8 mouse cellular contexts compared by ENCODE assay signal in the genomic region with DNA sequence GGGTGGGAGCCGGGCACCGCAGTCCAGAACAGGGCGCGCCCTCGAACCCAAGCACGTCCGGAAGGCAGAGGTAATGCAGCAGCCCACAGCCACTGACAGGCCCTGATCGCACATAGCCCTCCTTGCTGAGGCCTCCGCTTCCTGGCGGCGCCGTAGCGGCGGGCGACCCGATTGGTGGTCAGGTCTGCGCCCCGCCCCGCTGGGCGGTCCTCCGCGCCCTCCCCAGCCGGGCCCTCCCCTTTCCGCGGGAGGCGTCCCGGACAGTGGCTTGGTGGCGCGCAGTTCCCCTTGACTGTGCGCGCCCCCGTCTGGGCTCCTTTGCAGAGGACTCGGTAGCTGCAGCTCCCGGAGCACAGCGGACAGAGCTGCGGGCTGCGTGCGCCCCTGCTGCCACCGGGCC.
DNase-seq lines count a peak whose midpoint lies in the region; ATAC-seq and TF ChIP-seq lines count a peak whose summit lies in the region.
"Not testable (repeated sequence)": the region's sequence is repeated elsewhere in the genome, so short reads cannot be mapped to it uniquely, and the experiment has no call there.

No protein-coding gene starts in this region.

- H3K4me3 ChIP-seq in forebrain, embryonic 11.5 days (ENCODE audit: low read depth, low read length), result 0 out of 2 replicates have a peak overlapping the region, but pooled peaks have one; percentile 24
- H3K4me3 ChIP-seq in heart, embryonic 12.5 days, result peak overlapping the region; percentile 52

- WGBS in forebrain, embryonic 11.5 days, result 0% methylated on average over 16 of the region's 39 CpGs
- 2% methylated on average over 17 of the region's 39 CpGs for WGBS in heart, embryonic 12.5 days

- not testable (repeated sequence) for TF ChIP-seq POLR2A in brain, embryonic 14.5 days (IDR thresholded peaks at IDR 0.05; ENCODE audit: borderline replicate concordance, extremely low read depth, insufficient read depth, insufficient read length, poor library complexity, severe bottlenecking)

- not testable (repeated sequence) for H3K4me1 ChIP-seq in forebrain, embryonic 11.5 days (replicated peaks; ENCODE audit: control insufficient read depth, insufficient read depth, low read length); heart, embryonic 12.5 days (replicated peaks)

- H3K36me3 ChIP-seq in forebrain, embryonic 11.5 days (ENCODE audit: control insufficient read depth, insufficient read depth, low read length); heart, embryonic 12.5 days: not testable (repeated sequence)

- not testable (repeated sequence) for TF ChIP-seq CTCF in brain, embryonic 14.5 days (IDR thresholded peaks at IDR 0.05; ENCODE audit: borderline replicate concordance, extremely low read depth, insufficient read depth, insufficient read length)

- not testable (repeated sequence) for H3K9ac ChIP-seq in forebrain, embryonic 11.5 days (ENCODE audit: low read length); heart, embryonic 12.5 days

- ATAC-seq in forebrain, embryonic 11.5 days (replicated peaks; ENCODE audit: low FRiP score); heart, embryonic 12.5 days (ENCODE audit: insufficient number of reproducible peaks, low FRiP score): not testable (repeated sequence)

- not testable (repeated sequence) for H3K9me3 ChIP-seq in forebrain, embryonic 11.5 days (ENCODE audit: control insufficient read depth, low read length); heart, embryonic 12.5 days (replicated peaks)

- H3K27me3 ChIP-seq in forebrain, embryonic 11.5 days (ENCODE audit: control insufficient read depth, insufficient read depth, low read length); heart, embryonic 12.5 days (replicated peaks): not testable (repeated sequence)

- intact Hi-C loops in left cerebral cortex, postnatal 10 days (cut with DNase I), result not testable (repeated sequence)

- not testable (repeated sequence) for H3K4me2 ChIP-seq in forebrain, embryonic 11.5 days (ENCODE audit: low read depth, low read length, severe bottlenecking)
- H3K4me2 ChIP-seq in heart, embryonic 12.5 days, result peak overlapping the region; percentile 38

- peak; percentile 92 for DNase-seq in brain, embryonic 14.5 days (ENCODE audit: low read depth)
- peak; percentile 85 for DNase-seq in forebrain, embryonic 11.5 days (ENCODE audit: low spot score)
- DNase-seq in kidney, adult 8-10 months, result peak; percentile 55 to 70
- peak; percentile 36 to 87 for DNase-seq in left cerebral cortex, postnatal 10 days (ENCODE audit: extremely low spot score in 1 of 2, low spot score in 2 of 2)
- DNase-seq in lung, postnatal 36 days, result peak; percentile 80
- DNase-seq in right cerebral cortex, postnatal 10 days (ENCODE audit: low spot score in 2 of 2), result peak; percentile 80 to 82
- DNase-seq in thymus, postnatal 4 days, result peak; percentile 77

- not testable (repeated sequence) for H3K27ac ChIP-seq in forebrain, embryonic 11.5 days (ENCODE audit: low read depth, low read length); heart, embryonic 12.5 days (ENCODE audit: poor library complexity, severe bottlenecking)
